Mouse (Mus musculus): ENCODE data around the gene Smyd4.

Gene Smyd4

GRCm38 (mm10) chr11:75450936-75451335 is 102.7 kb downstream of the Smyd4 start:
- POLR2A ChIA-PET: interaction anchor here (1.1 to 10.9 kb wide), 11 partner anchors 9 to 36 kb away, joined by 3 to 130 read pairs (median 5); partner anchors contain the start of genes Tlcd2 (in 3 of the 4), Prpf8 (in 1 of the 4) and Serpinf2 (in 1 of the 4)
- CTCF ChIA-PET: interaction anchor here in 2 of 4 experiments (1.4 to 1.7 kb wide), 2 partner anchors 16 to 59 kb away, joined by 3 to 5 read pairs; partner anchors contain the start of gene Rilp (in 1 of the 2)

- ChIA-PET POLR2A (interaction anchor here in 3 of 4 experiments (0.6 to 10.9 kb wide), 12 partner anchors 10 to 58 kb away, joined by 3 to 130 read pairs (median 3); partner anchors contain the start of genes Tlcd2 (in 2 of the 3), Prpf8 (in 1 of the 3) and Serpinf2 (in 1 of the 3)), CTCF (interaction anchor here in 2 of 4 experiments (0.6 to 1.7 kb wide), 4 partner anchors 10 to 58 kb away, joined by 3 to 5 read pairs (median 4); partner anchors contain the start of gene Rilp (in 1 of the 2))
Measured at GRCm38 (mm10) chr11:75452081-75452480, 103.8 kb downstream of the Smyd4 start.

GRCm38 (mm10) chr11:75452812-75453557 is 104.8 kb downstream of the Smyd4 start:
- CTCF ChIA-PET: interaction anchor here in 2 of 4 experiments (1.0 to 1.7 kb wide), 5 partner anchors 17 to 832 kb away, joined by 3 to 5 read pairs (median 3); partner anchors contain the start of genes Hic1 (in 1 of the 2) and Rilp (in 1 of the 2)
- POLR2A ChIA-PET: interaction anchor here in 3 of 4 experiments (1.0 to 10.9 kb wide), 18 partner anchors 7 to 105 kb away, joined by 3 to 130 read pairs (median 5); partner anchors contain the start of genes Prpf8 (in 2 of the 3), Rilp (in 2 of the 3), Tlcd2 (in 2 of the 3) and Serpinf1 (in 1 of the 3)

- POLR2A ChIA-PET: interaction anchor here (0.5 to 10.9 kb wide), 33 partner anchors 8 to 622 kb away, joined by 3 to 130 read pairs (median 4); partner anchors contain the start of genes Prpf8 (in 2 of the 4), Rilp (in 2 of the 4), Tlcd2 (in 2 of the 4) and Serpinf1 (in 1 of the 4)
- CTCF ChIA-PET: interaction anchor here (0.5 to 1.3 kb wide), 13 partner anchors 9 to 834 kb away, joined by 3 to 5 read pairs (median 3); partner anchors contain the start of genes Hic1 (in 1 of the 4), Prpf8 (in 1 of the 4) and Rilp (in 1 of the 4)
Measured at GRCm38 (mm10) chr11:75453991-75454930, 106.0 kb downstream of the Smyd4 start, which contains the start of gene Wdr81. TSS of gene Wdr81 (minus strand) at chr11:75454717.
